Mouse (Mus musculus) liver, adult 2 months (tissue): ENCODE data around the gene Ahr.

Source experiments
- CTCF ChIP-seq: fragments of 200-500 bp; IDR thresholded peaks from 2 replicates; pipeline ENCODE4 v1.5.1; 2011; ENCODE audit warnings: low read depth, low read length, control low read depth
- POLR2A ChIP-seq: fragments of 200-500 bp; IDR thresholded peaks from 2 replicates; pipeline ENCODE4 v1.6.1; 2011; ENCODE audit warnings: low read length, control low read depth; ENCODE audit not compliant: insufficient read depth; ENCODE audit errors: extremely low read depth

DNA sequence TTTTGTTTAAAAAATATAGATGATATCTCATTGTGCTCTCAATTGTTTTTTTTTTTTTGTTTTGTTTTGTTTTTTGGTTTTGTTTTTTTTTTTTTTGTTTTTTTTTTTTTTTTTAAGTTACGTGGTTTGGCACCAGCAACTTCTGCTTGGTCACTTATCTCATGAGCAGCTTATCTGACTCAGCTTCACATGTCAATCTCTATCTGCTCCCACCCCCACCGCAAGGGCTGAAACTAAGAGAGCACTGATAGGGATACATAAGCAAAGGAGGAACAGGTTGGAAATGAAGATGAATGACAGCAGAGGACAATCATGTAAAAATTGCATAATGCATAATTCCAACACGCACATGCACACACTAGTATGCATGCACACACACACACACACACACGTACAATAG, 41.3 kb upstream of the Ahr start:
- TF ChIP-seq CTCF: no peak
- no peak for TF ChIP-seq POLR2A
